Mouse (Mus musculus) liver, adult 2 months (tissue): ENCODE measurements around the gene Nxn. TPM values are rescaled to one million over a fixed set of nuclear protein-coding genes. Genes with fewer than 3 reads are reported as not detected.

Source experiments
- DNase-seq: peaks from one replicate; pipeline ENCODE4 v3.0.0-alpha.2; 2011; ENCODE audit warnings: low read depth, low spot score; ENCODE audit errors: extremely low read depth
- H3K27ac ChIP-seq: fragments of 200-500 bp; replicated peaks from 2 replicates; pipeline ENCODE4 v1.5.1; 2012; ENCODE audit warnings: low read depth, mild to moderate bottlenecking, control low read depth, inconsistent platforms, low read length; ENCODE audit not compliant: insufficient read depth
- H3K27me3 ChIP-seq: fragments of 200-500 bp; 2 replicates; pipeline ENCODE4 v1.6.1; 2012; ENCODE audit warnings: mild to moderate bottlenecking, moderate library complexity, low read length, inconsistent platforms; ENCODE audit not compliant: control insufficient read depth, insufficient read depth
- H3K36me3 ChIP-seq: fragments of 200-500 bp; 2 replicates; pipeline ENCODE4 v1.6.1; 2012; ENCODE audit warnings: low read length, inconsistent platforms; ENCODE audit not compliant: control insufficient read depth, insufficient read depth
- H3K4me1 ChIP-seq: fragments of 200-500 bp; 2 replicates; pipeline ENCODE4 v1.6.1; 2011; ENCODE audit warnings: low read length; ENCODE audit not compliant: control insufficient read depth, insufficient read depth
- H3K4me3 ChIP-seq: fragments of 200-500 bp; 2 replicates; pipeline ENCODE4 v1.5.1; 2011; ENCODE audit warnings: low read depth, mild to moderate bottlenecking, control low read depth, low read length, moderate library complexity; ENCODE audit not compliant: insufficient read depth
- H3K79me2 ChIP-seq: fragments of 200-500 bp; 2 replicates; pipeline ENCODE4 v1.6.1; 2012; ENCODE audit warnings: inconsistent platforms, mild to moderate bottlenecking, low read length, moderate library complexity; ENCODE audit not compliant: control insufficient read depth, insufficient read depth
- H3K9ac ChIP-seq: fragments of 200-500 bp; 2 replicates; pipeline ENCODE4 v1.6.1; 2012; ENCODE audit warnings: low read depth, mild to moderate bottlenecking, control low read depth, inconsistent platforms, low read length
- CTCF ChIP-seq: fragments of 200-500 bp; IDR thresholded peaks from 2 replicates; pipeline ENCODE4 v1.5.1; 2011; ENCODE audit warnings: low read depth, low read length, control low read depth
- POLR2A ChIP-seq: fragments of 200-500 bp; IDR thresholded peaks from 2 replicates; pipeline ENCODE4 v1.6.1; 2011; ENCODE audit warnings: low read length, control low read depth; ENCODE audit not compliant: insufficient read depth; ENCODE audit errors: extremely low read depth
- WGBS: fragments of 180-500 bp; shearing (Covaris S2); methylation state at CpG from one replicate; pipeline ENCODE4 v1.1.7; 2018; 5-methylcytosine and 5-hydroxymethylcytosine counted together
- polyA plus RNA-seq: library from polyadenylated mRNA; depleted of rRNA; stranded (reverse); fragments of >200 nt; gene quantifications from 2 replicates; pipeline ENCODE4 v1.2.3, GENCODE M21; 2012
- total RNA-seq: library from RNA; depleted of rRNA; stranded (reverse); fragments of >200 nt; gene quantifications from 2 replicates; pipeline ENCODE4 v1.2.3, GENCODE M21; 2014

Gene Nxn
- total and polyA plus RNA-seq, 2 experiments = 1.0 to 1.6 TPM

DNA sequence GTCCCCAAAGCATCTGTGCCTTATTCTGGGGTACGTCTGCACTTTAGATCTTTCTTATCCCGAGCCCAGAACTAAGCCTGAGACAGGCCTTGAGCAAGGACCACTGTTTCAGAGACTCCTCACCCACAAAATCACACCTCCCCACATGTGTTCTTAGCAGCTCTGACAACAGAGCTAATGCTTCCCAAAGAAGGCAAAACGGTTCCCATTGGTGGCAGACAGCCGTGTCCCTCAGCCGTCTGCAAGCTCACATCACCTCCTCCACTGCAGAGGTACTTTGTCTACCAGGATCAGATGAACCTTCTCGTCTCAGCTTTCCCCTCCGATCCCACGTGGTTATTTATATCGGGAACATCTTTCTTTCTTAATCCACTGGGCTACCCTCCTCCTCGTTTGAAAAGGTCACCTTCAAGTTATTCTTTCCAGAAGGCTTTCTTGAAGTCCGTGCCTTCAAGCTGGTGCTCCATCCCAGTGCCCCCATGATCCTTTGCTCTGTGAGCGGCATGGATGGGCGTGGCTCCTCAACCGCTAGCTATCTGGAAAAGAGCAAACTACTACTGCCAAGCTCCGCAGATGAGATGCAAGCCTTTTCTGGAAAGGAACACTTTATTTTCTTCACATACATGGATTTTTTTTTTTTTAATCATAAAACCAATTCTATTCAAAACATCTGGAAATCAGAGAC lies 17.6 kb downstream of the Nxn start:
- Histone ChIP-seq H3K27me3 (no peaks in the 10 kb centered on the region), H3K9ac (no peak overlapping the region), H3K4me1 (peaks cover 6% of the 10 kb centered on the region; the same call in 1 of the 2 replicates), H3K4me3 (no peak overlapping the region), H3K36me3 (no peaks in the 10 kb centered on the region), H3K27ac (no peak overlapping the region), H3K79me2 (no peaks in the 10 kb centered on the region)
- DNase-seq = no peak
- TF ChIP-seq CTCF (no peak), POLR2A (no peak)
- 94% methylated on average over 15 of the region's 15 CpGs for WGBS

DNA sequence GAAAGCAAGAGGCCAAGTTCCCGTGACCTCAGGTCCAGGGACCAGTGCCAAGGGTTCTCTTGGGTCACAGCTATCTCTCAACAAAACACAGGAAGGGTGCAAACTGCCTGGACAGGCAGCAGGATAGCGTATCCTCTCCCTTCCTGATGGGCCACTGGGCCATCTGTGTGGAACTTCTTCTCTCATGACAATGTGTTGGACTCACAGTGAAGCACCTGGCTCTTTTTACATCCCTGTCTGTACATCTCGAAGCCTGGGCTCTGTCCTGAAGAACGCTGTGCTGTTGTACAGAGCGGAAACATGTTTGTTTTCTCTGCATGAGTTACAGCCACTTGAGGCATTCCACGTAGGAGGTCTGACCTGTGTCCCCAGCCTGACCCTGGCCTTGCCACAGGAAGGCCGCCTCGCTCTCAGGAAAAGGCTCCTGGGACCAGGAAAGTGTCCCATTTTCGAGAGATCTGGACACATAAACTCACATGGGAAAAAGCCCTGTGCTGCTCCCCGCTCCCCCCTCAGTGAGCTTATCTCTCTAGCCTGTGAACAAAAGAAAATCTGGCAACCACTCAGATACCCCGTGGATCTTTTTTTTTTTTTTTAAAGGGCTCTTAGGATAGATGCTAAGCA lies 18.9 kb downstream of the Nxn start:
- no peak overlapping the region for H3K9ac ChIP-seq
- peak overlapping the region; percentile 58; the same call in 1 of the 2 replicates for H3K27ac ChIP-seq
- TF ChIP-seq CTCF = no peak
- TF ChIP-seq POLR2A = no peak
- no peaks in the 10 kb centered on the region for H3K27me3 ChIP-seq
- peaks cover 6% of the 10 kb centered on the region; the same call in 1 of the 2 replicates for H3K4me1 ChIP-seq
- H3K36me3 ChIP-seq = no peaks in the 10 kb centered on the region
- no peak overlapping the region for H3K4me3 ChIP-seq
- DNase-seq = peak; percentile 62
- no peaks in the 10 kb centered on the region for H3K79me2 ChIP-seq
- WGBS = 21% methylated on average over 11 of the region's 11 CpGs

DNA sequence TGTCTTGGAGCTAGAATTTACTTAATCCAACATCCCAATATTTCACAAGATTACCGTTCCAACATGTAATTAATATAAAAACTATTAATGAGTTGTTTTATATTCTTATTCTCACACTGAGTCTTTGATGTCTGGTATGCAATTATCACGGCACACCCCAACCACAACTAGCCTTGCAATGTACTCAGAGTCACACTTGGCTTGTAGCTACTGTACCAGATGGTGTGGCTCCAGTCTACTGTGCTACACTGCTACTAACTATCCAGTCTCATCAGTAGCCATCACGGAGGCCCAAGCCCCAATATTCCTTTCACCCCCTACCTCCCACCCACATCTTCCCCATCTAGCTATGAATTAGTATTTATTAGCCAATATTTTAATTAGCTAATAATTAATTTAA lies 22.5 kb downstream of the Nxn start:
- TF ChIP-seq CTCF (no peak), POLR2A (no peak)
- Histone ChIP-seq H3K9ac (no peak overlapping the region), H3K27me3 (no peaks in the 10 kb centered on the region), H3K4me1 (peaks cover 6% of the 10 kb centered on the region; the same call in 1 of the 2 replicates), H3K27ac (no peak overlapping the region), H3K36me3 (no peaks in the 10 kb centered on the region), H3K79me2 (no peaks in the 10 kb centered on the region), H3K4me3 (no peak overlapping the region)
- WGBS = 93% methylated on average over 3 of the region's 3 CpGs
- DNase-seq = no peak

DNA sequence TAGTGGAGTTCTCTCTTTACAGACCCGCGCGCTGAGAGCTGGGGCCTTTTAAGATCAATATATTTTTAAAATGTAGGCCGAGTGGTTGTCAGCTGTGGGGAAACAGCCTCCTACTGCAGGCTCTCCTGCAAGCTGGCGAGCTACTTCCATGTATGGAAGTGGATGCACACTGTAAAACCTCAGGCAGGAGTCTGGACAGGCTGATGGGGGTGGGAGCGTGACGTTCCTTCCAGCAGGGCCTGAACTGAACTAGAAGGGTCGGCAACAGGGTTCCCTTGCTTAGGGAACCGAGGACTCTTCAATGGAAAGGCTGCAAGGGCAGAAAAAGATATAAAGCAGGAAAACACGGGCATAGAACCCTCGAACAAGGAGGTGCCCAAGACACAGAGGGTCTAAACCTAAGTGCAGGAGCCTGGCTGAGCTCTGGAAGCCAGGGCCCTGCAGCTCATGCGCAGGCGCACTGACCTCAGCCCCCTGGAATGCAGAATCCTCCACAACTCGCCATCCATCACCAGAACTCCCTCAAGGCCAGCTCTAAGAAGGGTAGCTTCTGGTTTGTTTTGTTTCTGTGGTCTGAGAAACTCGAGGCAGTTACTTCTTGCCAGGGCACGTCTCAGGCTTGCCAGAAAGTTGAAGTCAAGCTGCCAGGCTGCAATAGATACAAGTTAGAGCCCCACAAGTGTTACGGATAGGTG lies 24.3 kb downstream of the Nxn start:
- H3K36me3 ChIP-seq = no peaks in the 10 kb centered on the region

DNA sequence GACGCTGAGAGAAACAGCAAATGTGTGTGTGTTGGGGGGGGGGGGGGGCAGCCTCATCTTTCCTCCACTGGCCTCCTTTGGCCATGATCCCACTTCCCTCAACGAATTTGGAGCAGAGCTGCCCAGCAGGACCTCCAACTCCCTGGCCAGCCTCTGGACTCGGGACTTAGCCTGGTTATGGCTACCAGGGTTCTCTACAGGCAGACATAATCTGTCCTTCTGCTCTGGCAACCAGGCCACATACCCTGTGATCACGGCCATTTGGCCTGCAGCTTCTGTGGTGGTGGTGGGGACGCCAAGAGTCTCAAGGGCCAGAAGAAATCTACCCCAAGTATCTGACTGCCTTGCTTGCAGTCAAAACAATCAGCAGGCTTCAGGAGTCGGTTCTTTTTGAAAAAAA lies 26.4 kb downstream of the Nxn start:
- Histone ChIP-seq H3K4me3 (no peak overlapping the region), H3K9ac (no peak overlapping the region), H3K27ac (no peak overlapping the region), H3K27me3 (no peaks in the 10 kb centered on the region), H3K4me1 (no peaks in the 10 kb centered on the region), H3K79me2 (no peaks in the 10 kb centered on the region), H3K36me3 (no peaks in the 10 kb centered on the region)
- WGBS = 72% methylated on average over 6 of the region's 6 CpGs
- DNase-seq = no peak
- TF ChIP-seq POLR2A = no peak
- no peak for TF ChIP-seq CTCF

More for the DNA sequence above, 24.3 kb downstream of the Nxn start:
- WGBS = 75% methylated on average over 17 of the region's 17 CpGs
- Histone ChIP-seq H3K79me2 (no peaks in the 10 kb centered on the region), H3K4me3 (no peak overlapping the region), H3K9ac (no peak overlapping the region), H3K27ac (no peak overlapping the region), H3K27me3 (no peaks in the 10 kb centered on the region), H3K4me1 (no peaks in the 10 kb centered on the region)
- DNase-seq = no peak
- no peak for TF ChIP-seq CTCF
